Mouse (Mus musculus) kidney, adult 9 months (tissue): ENCODE results near the gene Olfr916.

ENCODE experiments used
- DNase-seq: peaks from one replicate; pipeline ENCODE4 v3.0.0; 2022

The Olfr916 gene

GRCm38 (mm10) chr9:38659775-38660174 lies at the start of gene Olfr916:
Gene Olfr916 (minus strand): TSS chr9:38659875.
- DNase-seq, result no peak

- DNase-seq, result no peak
These were observed 14.8 kb upstream of the Olfr916 start, which contains the start of gene Olfr918 for GRCm38 (mm10) chr9:38674501-38674900. Gene Olfr918 (minus strand): TSS chr9:38674601.

- no peak for DNase-seq
These were observed 13.2 kb upstream of the Olfr916 start for GRCm38 (mm10) chr9:38672887-38673286.

GRCm38 (mm10) chr9:38665742-38666141 lies 6.1 kb upstream of the Olfr916 start, which contains the start of gene Olfr917:
Gene Olfr917 (minus strand): TSS chr9:38665842.
- no peak for DNase-seq

DNA sequence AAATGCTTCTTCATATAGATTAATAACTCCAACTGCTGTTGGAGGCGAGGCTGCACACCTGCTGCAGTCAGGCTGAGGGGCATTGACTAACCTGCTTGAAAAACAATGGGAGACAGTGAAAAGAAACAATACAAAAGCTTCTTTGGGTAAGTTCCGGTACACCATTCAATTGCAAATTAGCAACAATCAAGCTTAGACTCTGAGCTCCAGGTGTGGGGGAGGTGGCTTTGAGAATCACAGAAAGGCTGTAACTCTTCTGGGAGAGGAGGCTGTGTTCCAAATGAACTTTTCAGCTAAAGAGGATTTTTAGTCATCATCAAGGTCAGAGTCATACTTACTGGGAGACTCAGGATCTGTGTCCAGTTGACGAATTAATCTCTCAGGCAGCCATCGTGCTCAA lies 27.3 kb downstream of the Olfr916 start:
- no peak for DNase-seq
